Mouse (Mus musculus): ENCODE measurements around the gene Dgkz. TPM values are rescaled to one million over a fixed set of nuclear protein-coding genes. Genes with fewer than 3 reads are reported as not detected.

Dgkz gene
- polyA plus RNA-seq, 1 experiment from 2014 or later: 33.6 TPM

Small RNAs within 50 kb of the gene (microRNA-seq; reads per million reads assigned to microRNA genes)
- not detected for gene Mir6999

Other genes with a start within 250 kb of the Dgkz start
- 23.5 and 25.5 TPM in 2 replicates for gene Ambra1, start 245.7 kb downstream of the Dgkz start, polyA plus RNA-seq (2015; fragmentation: Nextera tagmentation; extraction: Ambion mirVana)
- 2.4 and 2.6 TPM in 2 replicates for gene Chrm4, start 48.6 kb downstream of the Dgkz start, polyA plus RNA-seq (2015; fragmentation: Nextera tagmentation; extraction: Ambion mirVana)
- 256 and 290 TPM in 2 replicates for gene Mdk, start 43.6 kb downstream of the Dgkz start, polyA plus RNA-seq (2015; fragmentation: Nextera tagmentation; extraction: Ambion mirVana)
- 0.37 and 0.46 TPM in 2 replicates for gene Gm9821, start 30.2 kb downstream of the Dgkz start, polyA plus RNA-seq (2015; fragmentation: Nextera tagmentation; extraction: Ambion mirVana)
- gene Creb3l1, start 48.6 kb upstream of the Dgkz start, polyA plus RNA-seq (2015; fragmentation: Nextera tagmentation; extraction: Ambion mirVana): 1.3 and 1.9 TPM in 2 replicates
- gene Phf21a, start 117.3 kb upstream of the Dgkz start, polyA plus RNA-seq (2015; fragmentation: Nextera tagmentation; extraction: Ambion mirVana): 43.5 and 50.3 TPM in 2 replicates

Measured in forebrain, embryonic 16.5 days (tissue).